Mouse (Mus musculus): ENCODE measurements around the gene Olfr658. TPM values are rescaled to one million over a fixed set of nuclear protein-coding genes. Genes with fewer than 3 reads are reported as not detected.

Olfr658 gene
- polyA plus RNA-seq (2015; fragmentation: Nextera tagmentation; extraction: Ambion mirVana): 0.10 and 0.16 TPM in 2 replicates

DNA sequence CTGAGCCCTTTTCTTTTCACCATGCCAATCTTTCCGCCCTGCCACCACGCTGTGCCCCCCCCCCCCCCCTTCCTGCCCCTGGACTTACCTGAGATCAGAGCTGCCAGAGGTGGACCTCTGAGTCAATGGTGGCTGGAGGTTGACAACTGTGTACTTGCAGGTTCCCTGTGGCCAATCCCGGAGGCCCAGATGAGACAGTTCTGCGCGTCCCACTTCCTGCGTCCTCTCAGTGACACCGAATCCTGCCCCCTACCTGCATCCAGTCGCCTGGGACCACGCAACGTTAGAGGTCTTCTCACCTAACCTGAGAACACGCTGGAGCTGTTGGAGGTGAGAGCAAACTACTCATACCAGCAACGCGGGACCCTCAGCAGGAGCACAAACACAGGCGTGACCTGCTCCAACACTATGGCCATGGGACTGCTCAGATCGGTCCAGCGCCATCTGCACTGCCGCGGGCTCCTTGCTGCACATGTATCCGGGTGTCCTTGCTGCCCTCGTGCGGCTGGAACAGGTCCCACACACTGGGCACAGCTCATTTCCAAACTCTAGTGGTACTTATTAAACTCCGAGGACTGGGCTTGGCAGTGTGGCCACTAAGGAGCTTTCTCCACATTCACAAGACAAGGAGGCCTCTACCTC is at the start of gene Olfr658:
Gene Olfr658, minus strand, starts transcription at position 465 of the 642 bp plus-strand sequence.
- Histone ChIP-seq H3K4me3 (ENCODE audit: low read depth, low read length) (peak within 1 kb of the TSS; percentile 33), H3K36me3 (ENCODE audit: control insufficient read depth, insufficient read depth, low read length) (no peaks in the 10 kb centered on the region), H3K9ac (ENCODE audit: low read depth, low read length) (0 out of 2 replicates have a peak within 1 kb of the TSS, but pooled peaks have one; percentile 34), H3K27me3 (ENCODE audit: control insufficient read depth, insufficient read depth, low read depth, low read length) (no peaks in the 10 kb centered on the region), H3K4me2 (ENCODE audit: low read length) (peak within 1 kb of the TSS; percentile 50), H3K27ac (ENCODE audit: low read length) (no peak within 1 kb of the TSS), H3K4me1 (ENCODE audit: control insufficient read depth, insufficient read depth, low read length) (no peaks in the 10 kb centered on the region), H3K9me3 (replicated peaks; ENCODE audit: control insufficient read depth, low read length, poor library complexity, severe bottlenecking) (no peaks in the 10 kb centered on the region)
- ATAC-seq: peak; percentile 94
- 21% methylated on average over 21 of the region's 22 CpGs for WGBS

GRCm38 (mm10) chr7:104686201-104686600 is 39.1 kb upstream of the Olfr658 start, which contains the start of gene Olfr661:
TSS of gene Olfr661 (plus strand) at chr7:104686501.
- H3K27me3 ChIP-seq (ENCODE audit: control insufficient read depth, insufficient read depth, low read depth, low read length): no peaks in the 10 kb centered on the region
- H3K4me2 ChIP-seq (ENCODE audit: low read length): no peak within 1 kb of the TSS
- WGBS: 88% methylated on average over 2 of the region's 2 CpGs
- no peak within 1 kb of the TSS for H3K9ac ChIP-seq (ENCODE audit: low read depth, low read length)
- no peak for ATAC-seq
- no peak within 1 kb of the TSS for H3K4me3 ChIP-seq (ENCODE audit: low read depth, low read length)
- H3K36me3 ChIP-seq (ENCODE audit: control insufficient read depth, insufficient read depth, low read length): no peaks in the 10 kb centered on the region
- no peak within 1 kb of the TSS for H3K27ac ChIP-seq (ENCODE audit: low read length)
- H3K9me3 ChIP-seq (replicated peaks; ENCODE audit: control insufficient read depth, low read length, poor library complexity, severe bottlenecking): no peaks in the 10 kb centered on the region
- no peaks in the 10 kb centered on the region for H3K4me1 ChIP-seq (ENCODE audit: control insufficient read depth, insufficient read depth, low read length)

DNA sequence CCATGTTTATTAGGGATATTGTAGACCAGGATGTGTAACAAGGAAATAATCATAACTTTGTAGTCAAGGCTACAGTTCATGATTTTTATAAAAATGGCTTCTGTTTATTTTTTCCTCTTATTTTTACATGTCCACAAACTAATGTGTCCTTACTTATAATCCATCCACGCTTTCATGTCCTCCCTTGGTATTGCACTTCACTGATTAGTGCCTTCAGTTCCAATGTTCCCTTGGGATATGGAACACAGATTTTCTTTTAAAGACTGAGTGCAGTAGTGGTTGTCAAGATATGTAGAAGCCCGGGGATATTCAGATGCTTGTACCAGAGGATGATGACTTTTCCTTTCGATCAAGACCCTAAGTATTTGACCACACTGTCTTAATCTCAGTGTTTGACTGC is 19.3 kb upstream of the Olfr658 start, which contains the start of gene Olfr659:
Gene Olfr659, plus strand, starts transcription at position 301 of the 400 bp plus-strand sequence.
- H3K27ac ChIP-seq (ENCODE audit: low read length): no peak within 1 kb of the TSS
- no peak within 1 kb of the TSS for H3K9ac ChIP-seq (ENCODE audit: low read depth, low read length)
- no peak within 1 kb of the TSS for H3K4me2 ChIP-seq (ENCODE audit: low read length)
- ATAC-seq: no peak
- H3K9me3 ChIP-seq (replicated peaks; ENCODE audit: control insufficient read depth, low read length, poor library complexity, severe bottlenecking): no peaks in the 10 kb centered on the region
- H3K4me3 ChIP-seq (ENCODE audit: low read depth, low read length): no peak within 1 kb of the TSS
- 87% methylated on average over 3 of the region's 3 CpGs for WGBS
- no peaks in the 10 kb centered on the region for H3K36me3 ChIP-seq (ENCODE audit: control insufficient read depth, insufficient read depth, low read length)
- H3K27me3 ChIP-seq (ENCODE audit: control insufficient read depth, insufficient read depth, low read depth, low read length): no peaks in the 10 kb centered on the region
- H3K4me1 ChIP-seq (ENCODE audit: control insufficient read depth, insufficient read depth, low read length): no peaks in the 10 kb centered on the region

- ATAC-seq: no peak
- Histone ChIP-seq H3K9me3 (replicated peaks; ENCODE audit: control insufficient read depth, low read length, poor library complexity, severe bottlenecking) (no peaks in the 10 kb centered on the region), H3K4me3 (ENCODE audit: low read depth, low read length) (no peak within 1 kb of the TSS), H3K27me3 (ENCODE audit: control insufficient read depth, insufficient read depth, low read depth, low read length) (no peaks in the 10 kb centered on the region), H3K9ac (ENCODE audit: low read depth, low read length) (no peak within 1 kb of the TSS), H3K4me2 (ENCODE audit: low read length) (no peak within 1 kb of the TSS), H3K27ac (ENCODE audit: low read length) (no peak within 1 kb of the TSS), H3K4me1 (ENCODE audit: control insufficient read depth, insufficient read depth, low read length) (no peaks in the 10 kb centered on the region), H3K36me3 (ENCODE audit: control insufficient read depth, insufficient read depth, low read length) (no peaks in the 10 kb centered on the region)
These were observed 22.6 kb downstream of the Olfr658 start, which contains the start of gene Olfr657 for GRCm38 (mm10) chr7:104624494-104624893. TSS of gene Olfr657 (plus strand) at chr7:104624794.

DNA sequence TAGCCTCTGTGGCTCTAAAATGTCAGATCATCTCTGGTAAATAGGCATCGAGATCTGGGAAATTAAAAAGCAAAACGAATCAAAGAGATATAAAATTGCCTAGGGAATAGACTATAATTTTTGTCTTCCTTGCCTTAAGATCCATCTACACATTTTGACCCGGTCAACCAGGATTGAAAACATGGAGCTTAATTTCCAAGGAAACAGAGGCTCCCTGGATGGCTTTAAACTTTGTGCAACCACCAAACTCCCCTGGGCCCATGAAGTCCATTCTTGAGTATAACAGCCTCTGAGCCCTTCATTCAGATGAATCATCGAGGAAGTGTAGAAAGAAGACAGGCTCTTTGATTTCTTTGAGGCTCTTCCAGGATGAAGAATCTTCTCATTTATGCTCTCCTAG is 33.5 kb downstream of the Olfr658 start, which contains the start of gene Olfr656:
Gene Olfr656, plus strand, starts transcription at position 301 of the 400 bp plus-strand sequence.
- no peak within 1 kb of the TSS for H3K4me3 ChIP-seq (ENCODE audit: low read depth, low read length)
- no peaks in the 10 kb centered on the region for H3K4me1 ChIP-seq (ENCODE audit: control insufficient read depth, insufficient read depth, low read length)

GRCm38 (mm10) chr7:104604727-104605126 is 42.4 kb downstream of the Olfr658 start:
- H3K27me3 ChIP-seq (ENCODE audit: control insufficient read depth, insufficient read depth, low read depth, low read length): no peaks in the 10 kb centered on the region
- ATAC-seq: no peak
- no peaks in the 10 kb centered on the region for H3K36me3 ChIP-seq (ENCODE audit: control insufficient read depth, insufficient read depth, low read length)

More for the DNA sequence above, 33.5 kb downstream of the Olfr658 start, which contains the start of gene Olfr656:
- H3K9me3 ChIP-seq (replicated peaks; ENCODE audit: control insufficient read depth, low read length, poor library complexity, severe bottlenecking): no peaks in the 10 kb centered on the region
- no peak within 1 kb of the TSS for H3K9ac ChIP-seq (ENCODE audit: low read depth, low read length)
- H3K27me3 ChIP-seq (ENCODE audit: control insufficient read depth, insufficient read depth, low read depth, low read length): no peaks in the 10 kb centered on the region
- no peak within 1 kb of the TSS for H3K27ac ChIP-seq (ENCODE audit: low read length)
- 66% methylated on average over 4 of the region's 4 CpGs for WGBS
- no peaks in the 10 kb centered on the region for H3K36me3 ChIP-seq (ENCODE audit: control insufficient read depth, insufficient read depth, low read length)
- ATAC-seq: no peak
- no peak within 1 kb of the TSS for H3K4me2 ChIP-seq (ENCODE audit: low read length)

GRCm38 (mm10) chr7:104603173-104603572 is 43.9 kb downstream of the Olfr658 start:
- no peak overlapping the region for H3K9ac ChIP-seq (ENCODE audit: low read depth, low read length)

More at GRCm38 (mm10) chr7:104604727-104605126, 42.4 kb downstream of the Olfr658 start:
- H3K4me3 ChIP-seq (ENCODE audit: low read depth, low read length): no peak overlapping the region
- H3K9ac ChIP-seq (ENCODE audit: low read depth, low read length): no peak overlapping the region
- H3K9me3 ChIP-seq (replicated peaks; ENCODE audit: control insufficient read depth, low read length, poor library complexity, severe bottlenecking): no peaks in the 10 kb centered on the region
- H3K4me1 ChIP-seq (ENCODE audit: control insufficient read depth, insufficient read depth, low read length): no peaks in the 10 kb centered on the region
- H3K4me2 ChIP-seq (ENCODE audit: low read length): no peak overlapping the region
- H3K27ac ChIP-seq (ENCODE audit: low read length): no peak overlapping the region

GRCm38 (mm10) chr7:104601679-104602078 is 45.4 kb downstream of the Olfr658 start, which contains the start of gene Olfr655:
TSS of gene Olfr655 (minus strand) at chr7:104601779.
- ATAC-seq: no peak
- 82% methylated on average over 2 of the region's 2 CpGs for WGBS
- H3K9me3 ChIP-seq (replicated peaks; ENCODE audit: control insufficient read depth, low read length, poor library complexity, severe bottlenecking): no peaks in the 10 kb centered on the region
- no peaks in the 10 kb centered on the region for H3K4me1 ChIP-seq (ENCODE audit: control insufficient read depth, insufficient read depth, low read length)
- H3K4me2 ChIP-seq (ENCODE audit: low read length): no peak within 1 kb of the TSS
- no peak within 1 kb of the TSS for H3K9ac ChIP-seq (ENCODE audit: low read depth, low read length)
- H3K27ac ChIP-seq (ENCODE audit: low read length): no peak within 1 kb of the TSS
- no peaks in the 10 kb centered on the region for H3K36me3 ChIP-seq (ENCODE audit: control insufficient read depth, insufficient read depth, low read length)
- no peaks in the 10 kb centered on the region for H3K27me3 ChIP-seq (ENCODE audit: control insufficient read depth, insufficient read depth, low read depth, low read length)
- no peak within 1 kb of the TSS for H3K4me3 ChIP-seq (ENCODE audit: low read depth, low read length)

More at GRCm38 (mm10) chr7:104603173-104603572, 43.9 kb downstream of the Olfr658 start:
- H3K36me3 ChIP-seq (ENCODE audit: control insufficient read depth, insufficient read depth, low read length): no peaks in the 10 kb centered on the region
- H3K4me2 ChIP-seq (ENCODE audit: low read length): no peak overlapping the region
- H3K27ac ChIP-seq (ENCODE audit: low read length): no peak overlapping the region
- no peak overlapping the region for H3K4me3 ChIP-seq (ENCODE audit: low read depth, low read length)
- H3K9me3 ChIP-seq (replicated peaks; ENCODE audit: control insufficient read depth, low read length, poor library complexity, severe bottlenecking): no peaks in the 10 kb centered on the region
- 2% methylated on average over 3 of the region's 3 CpGs for WGBS
- H3K27me3 ChIP-seq (ENCODE audit: control insufficient read depth, insufficient read depth, low read depth, low read length): no peaks in the 10 kb centered on the region
- H3K4me1 ChIP-seq (ENCODE audit: control insufficient read depth, insufficient read depth, low read length): no peaks in the 10 kb centered on the region
- no peak for ATAC-seq

Measured in midbrain, embryonic 16.5 days (tissue).